Mouse (Mus musculus) CH12.LX (cell line): ENCODE measurements around the gene Syne1. TPM values are rescaled to one million over a fixed set of nuclear protein-coding genes. Genes with fewer than 3 reads are reported as not detected.
A peak's percentile ranks its signal among the peaks of the same experiment; 100 is the strongest.

ENCODE experiments used
- DNase-seq: peaks from one replicate; pipeline ENCODE4 v3.0.0-alpha.2; 2013; ENCODE audit errors: extremely low read depth
- H3K27ac ChIP-seq: 2 replicates; pipeline ENCODE4 v1.5.1; 2012; ENCODE audit warnings: low read depth, mild to moderate bottlenecking, control low read depth, moderate library complexity; ENCODE audit not compliant: insufficient read depth
- H3K27me3 ChIP-seq: replicated peaks from 2 replicates; pipeline ENCODE3; 2012; ENCODE audit warnings: inconsistent platforms
- H3K36me3 ChIP-seq, 2 experiments: replicated peaks in 1 of 2; 2 replicates each; pipeline versions ENCODE3 to v1.6.1; 2012; ENCODE audit warnings: inconsistent platforms in 1 of 2, low read length in 1 of 2, mild to moderate bottlenecking in 1 of 2, mixed read lengths in 1 of 2, moderate library complexity in 1 of 2; ENCODE audit not compliant: control insufficient read depth in 1 of 2, insufficient read depth in 1 of 2
- H3K4me1 ChIP-seq, 2 experiments: 2 replicates each; pipeline ENCODE4 v1.6.1; 2012; ENCODE audit warnings: inconsistent platforms in 1 of 2, moderate library complexity in 1 of 2; ENCODE audit not compliant: insufficient read depth in 2 of 2, control insufficient read depth in 1 of 2
- H3K4me2 ChIP-seq: 2 replicates; pipeline ENCODE4 v1.6.1; 2012; ENCODE audit warnings: low read depth, mild to moderate bottlenecking, control low read depth; ENCODE audit not compliant: poor library complexity, insufficient read depth, severe bottlenecking
- H3K4me3 ChIP-seq, 3 experiments: fragments of 150-350 bp in 1 of 3; sonication (generic) in 1 of 3; replicated peaks in 1 of 3; 2 replicates each; pipeline versions ENCODE3 to v1.5.1; 2011 to 2012; ENCODE audit warnings: low read depth in 2 of 3, low read length in 2 of 3, mild to moderate bottlenecking in 2 of 3, moderate library complexity in 2 of 3, control low read depth in 1 of 3, improper control_type of control experiment in 1 of 3, inconsistent platforms in 1 of 3, mixed read lengths in 1 of 3; ENCODE audit not compliant: poor library complexity in 1 of 3
- H3K79me2 ChIP-seq: replicated peaks from 2 replicates; pipeline ENCODE4 v1.6.1; 2012; ENCODE audit warnings: mild to moderate bottlenecking, moderate library complexity; ENCODE audit not compliant: control insufficient read depth, poor library complexity, insufficient read depth, severe bottlenecking; ENCODE audit errors: extremely low read depth
- H3K9ac ChIP-seq: 2 replicates; pipeline ENCODE4 v1.6.1; 2012; ENCODE audit warnings: low read depth, mild to moderate bottlenecking, control low read depth, moderate library complexity; ENCODE audit not compliant: insufficient read depth
- H3K9me3 ChIP-seq: replicated peaks from 2 replicates; pipeline ENCODE3; 2012; ENCODE audit warnings: low read length, inconsistent platforms, mixed read lengths
- CHD1 ChIP-seq: IDR thresholded peaks from 2 replicates; pipeline ENCODE4 v1.6.1; 2012; ENCODE audit warnings: low read depth, low read length, improper control_type of control experiment, inconsistent platforms
- CHD2 ChIP-seq: IDR thresholded peaks from 2 replicates; pipeline ENCODE4 v1.6.1; 2011; ENCODE audit warnings: low read length, improper control_type of control experiment
- CTCF ChIP-seq, 2 experiments: IDR thresholded peaks in 1 of 2; conservative IDR thresholded peaks in 1 of 2; 2 replicates each; pipeline ENCODE4 v1.5.1; 2011 to 2012; ENCODE audit warnings: low read depth in 2 of 2, low read length in 2 of 2, improper control_type of control experiment in 1 of 2, inconsistent platforms in 1 of 2, mild to moderate bottlenecking in 1 of 2, moderate library complexity in 1 of 2
- ETS1 ChIP-seq: conservative IDR thresholded peaks from 2 replicates; pipeline ENCODE4 v1.6.1; 2012; ENCODE audit warnings: low read depth, mild to moderate bottlenecking, inconsistent platforms, low read length, improper control_type of control experiment, moderate library complexity
- JUN ChIP-seq: IDR thresholded peaks from 2 replicates; pipeline ENCODE4 v1.6.1; 2011; ENCODE audit warnings: low read depth, mild to moderate bottlenecking, low read length, improper control_type of control experiment, moderate library complexity; ENCODE audit not compliant: insufficient read depth
- JUND ChIP-seq: conservative IDR thresholded peaks from 2 replicates; pipeline ENCODE4 v1.6.1; 2011; ENCODE audit warnings: low read depth, low read length, improper control_type of control experiment
- KAT2A ChIP-seq: IDR thresholded peaks from 2 replicates; pipeline ENCODE4 v1.6.1; 2012; ENCODE audit warnings: low read length, improper control_type of control experiment, inconsistent platforms; ENCODE audit not compliant: insufficient replicate concordance
- MAFK ChIP-seq: IDR thresholded peaks from 2 replicates; pipeline ENCODE4 v1.6.1; 2011; ENCODE audit warnings: low read length, improper control_type of control experiment; ENCODE audit not compliant: insufficient replicate concordance
- MAX ChIP-seq: IDR thresholded peaks from 2 replicates; pipeline ENCODE4 v1.6.1; 2011; ENCODE audit warnings: low read length, improper control_type of control experiment
- MAZ ChIP-seq: IDR thresholded peaks from 2 replicates; pipeline ENCODE4 v1.6.1; 2012; ENCODE audit warnings: low read depth, mild to moderate bottlenecking, inconsistent platforms, low read length, improper control_type of control experiment, moderate library complexity
- MEF2A ChIP-seq: IDR thresholded peaks from 2 replicates; pipeline ENCODE4 v1.6.1; 2014; ENCODE audit warnings: low read depth, mild to moderate bottlenecking, inconsistent platforms, low read length, improper control_type of control experiment, borderline replicate concordance
- MXI1 ChIP-seq: IDR thresholded peaks from 2 replicates; pipeline ENCODE4 v1.6.1; 2011; ENCODE audit warnings: mild to moderate bottlenecking, low read depth, low read length, improper control_type of control experiment
- MYC ChIP-seq: IDR thresholded peaks from 2 replicates; pipeline ENCODE4 v1.6.1; 2011; ENCODE audit warnings: low read depth, mild to moderate bottlenecking, improper control_type of control experiment, low read length
- NELFE ChIP-seq: IDR thresholded peaks from 2 replicates; pipeline ENCODE4 v1.6.1; 2011; ENCODE audit warnings: low read depth, low read length, improper control_type of control experiment
- POLR2AphosphoS2 ChIP-seq: IDR thresholded peaks from 2 replicates; pipeline ENCODE4 v1.6.1; 2011; ENCODE audit warnings: low read depth, low read length, improper control_type of control experiment
- SIN3A ChIP-seq: IDR thresholded peaks from 2 replicates; pipeline ENCODE4 v1.6.1; 2012; ENCODE audit warnings: low read length, improper control_type of control experiment, inconsistent platforms
- SMC3 ChIP-seq: IDR thresholded peaks from 2 replicates; pipeline ENCODE4 v1.6.1; 2011; ENCODE audit warnings: low read depth, low read length, improper control_type of control experiment
- TBP ChIP-seq: conservative IDR thresholded peaks from 2 replicates; pipeline ENCODE4 v1.6.1; 2011; ENCODE audit warnings: low read depth, low read length, improper control_type of control experiment
- UBTF ChIP-seq: IDR thresholded peaks from 2 replicates; pipeline ENCODE4 v1.6.1; 2012; ENCODE audit warnings: low read depth, mild to moderate bottlenecking, inconsistent platforms, low read length, improper control_type of control experiment, moderate library complexity
- USF2 ChIP-seq: conservative IDR thresholded peaks from 2 replicates; pipeline ENCODE4 v1.6.1; 2011; ENCODE audit warnings: low read depth, low read length, improper control_type of control experiment
- ZMIZ1 ChIP-seq: IDR thresholded peaks from 2 replicates; pipeline ENCODE4 v1.6.1; 2012; ENCODE audit warnings: low read depth, mild to moderate bottlenecking, inconsistent platforms, low read length, improper control_type of control experiment
- dilution Hi-C: fragments of 300-500 bp; cut with MboI; formaldehyde crosslinking; loops from 2 replicates; pipeline ENCODE4 v1.14.3; 2020; ENCODE audit warnings: low sequenced_read_pairs; ENCODE audit not compliant: extremely low pct_unique_long_range_greater_than_20kb, extremely low pct_ligation_motif_present
- in situ Hi-C: fragments of 300-500 bp; cut with MboI; formaldehyde crosslinking; loops from 3 replicates; pipeline ENCODE4 v1.14.3; 2019; ENCODE audit warnings: low sequenced_read_pairs, low pct_ligation_motif_present, low pct_unique_long_range_greater_than_20kb, mixed read lengths
- polyA plus RNA-seq: library from polyadenylated mRNA; unstranded; fragments of >175 nt; gene quantifications from 2 replicates; pipeline ENCODE4 v1.2.1, GENCODE M21; 2012; ENCODE audit warnings: low read depth; ENCODE audit not compliant: insufficient read length
- total RNA-seq, 2 experiments: library from RNA; depleted of rRNA; stranded (reverse); fragments of 300-350 nt in 1 of 2; fragments of >200 nt in 1 of 2; gene quantifications; 2 replicates each; pipeline ENCODE4 v1.2.3; 2012 to 2014

Gene Syne1
- total and polyA plus RNA-seq, 3 experiments = 3.1 to 7.6 (median 3.6) TPM

GRCm38 (mm10) chr10:5415730-5416129 is 135.6 kb downstream of the Syne1 start:
- H3K36me3 ChIP-seq = no peaks in the 10 kb centered on the region
- H3K9me3 ChIP-seq = no peaks in the 10 kb centered on the region
- H3K9ac ChIP-seq = no peak overlapping the region
- no peak overlapping the region for H3K4me2 ChIP-seq
- no peak for DNase-seq
- dilution Hi-C loops (no loop called here), in situ Hi-C loops (no loop called here)
- no peak overlapping the region for H3K27ac ChIP-seq
- H3K4me1 ChIP-seq = no peaks in the 10 kb centered on the region
- H3K4me3 ChIP-seq = no peak overlapping the region
- H3K27me3 ChIP-seq = no peaks in the 10 kb centered on the region
- TF ChIP-seq ZMIZ1 (no peak), UBTF (no peak), MXI1 (no peak), USF2 (no peak), NELFE (no peak), SIN3A (no peak), MAX (no peak), POLR2AphosphoS2 (no peak), KAT2A (no peak), JUN (no peak), MAFK (no peak), SMC3 (no peak), JUND (no peak), ETS1 (no peak), CHD2 (no peak), CHD1 (no peak)
- H3K79me2 ChIP-seq = no peaks in the 10 kb centered on the region

GRCm38 (mm10) chr10:5384131-5384776 is 167.0 kb downstream of the Syne1 start:
- peak; percentile 3 for DNase-seq
- Histone ChIP-seq H3K4me1 (peaks cover 3 to 6% of the 10 kb centered on the region in 2 experiments; a peak in 1 of 4 replicates), H3K9ac (no peak overlapping the region), H3K4me2 (no peak overlapping the region), H3K27me3 (no peaks in the 10 kb centered on the region), H3K36me3 (no peaks in the 10 kb centered on the region), H3K4me3 (no peak overlapping the region), H3K79me2 (no peaks in the 10 kb centered on the region), H3K27ac (no peak overlapping the region), H3K9me3 (no peaks in the 10 kb centered on the region)
- in situ Hi-C loops (no loop called here), dilution Hi-C loops (no loop called here)
- no peak for TF ChIP-seq KAT2A
- no peak for TF ChIP-seq CTCF (conservative IDR thresholded peaks at IDR 0.05 in 1 of 2, IDR thresholded peaks at IDR 0.05 in 1 of 2; ENCODE audit: low read depth in 2 of 2, low read length in 2 of 2)
- TF ChIP-seq NELFE = no peak
- no peak for TF ChIP-seq MEF2A
- no peak for TF ChIP-seq MYC
- TF ChIP-seq MXI1 = no peak
- TF ChIP-seq MAZ = no peak
- no peak for TF ChIP-seq ZMIZ1
- TF ChIP-seq TBP = no peak
